ENCODE assay signal across 8 mouse cellular contexts in genomic region chr11:75290566-75291271, GRCm38 (mm10). TPM values are rescaled to one million over a fixed set of nuclear protein-coding genes. Genes with fewer than 3 reads are reported as not detected.
DNase-seq lines count a peak whose midpoint lies in the region; ATAC-seq lines count a peak whose summit lies in the region.

No protein-coding gene starts in this region.

- H3K9me3 ChIP-seq in hindbrain, embryonic 15.5 days, result no peaks in the 10 kb centered on the region

- H3K4me1 ChIP-seq in hindbrain, embryonic 15.5 days (replicated peaks), result peaks cover 46% of the 10 kb centered on the region

- H3K36me3 ChIP-seq in hindbrain, embryonic 15.5 days, result no peaks in the 10 kb centered on the region

- no peak overlapping the region for H3K9ac ChIP-seq in hindbrain, embryonic 15.5 days

- ATAC-seq in hindbrain, embryonic 15.5 days (ENCODE audit: low FRiP score, low read depth), result peak; percentile 71
- peak; percentile 83 for ATAC-seq in megakaryocyte-erythroid progenitor cell, adult 5-6 weeks (replicated peaks; ENCODE audit: low FRiP score, low TSS enrichment, poor library complexity, severe bottlenecking)

- WGBS in hindbrain, embryonic 15.5 days, result 14% methylated on average over 6 of the region's 6 CpGs

- DNase-seq in T-cell, adult 2 months (ENCODE audit: low spot score), result peak; percentile 86
- peak; percentile 86 to 98 for DNase-seq in cerebellum, postnatal 36 days
- peak; percentile 90 for DNase-seq in gastrocnemius, adult 18-20 months (ENCODE audit: low spot score)
- DNase-seq in layer of hippocampus, postnatal 36 days, result peak; percentile 85 to 90
- DNase-seq in right cerebral cortex, postnatal 25 days, result peak; percentile 88
- peak; percentile 87 to 88 for DNase-seq in urinary bladder, postnatal 36 days (ENCODE audit: low spot score in 2 of 2)

- H3K27ac ChIP-seq in hindbrain, embryonic 15.5 days (replicated peaks), result peak overlapping the region; percentile 68

- no peak overlapping the region for H3K4me2 ChIP-seq in hindbrain, embryonic 15.5 days

- no peak overlapping the region for H3K4me3 ChIP-seq in hindbrain, embryonic 15.5 days

- H3K27me3 ChIP-seq in hindbrain, embryonic 15.5 days, result no peaks in the 10 kb centered on the region

RNA-seq across cellular contexts. Expression of gene Rpa1, which starts 57.4 kb away (rescaled TPM):
- total RNA-seq in gastrocnemius, adult 18-20 months (2021), result 10 to 100 TPM; 62.8 to 73.1 TPM
- polyA plus RNA-seq in hindbrain, embryonic 15.5 days (2015; fragmentation: Nextera tagmentation; extraction: Ambion mirVana), result 54.4 and 61.4 TPM in 2 replicates
- total RNA-seq in layer of hippocampus, postnatal 36 days (2021), result 10 to 100 TPM; 58.5 to 60.8 TPM
- 96.8 and 101 TPM in 2 replicates for total RNA-seq in megakaryocyte-erythroid progenitor cell, adult 5-6 weeks (2014; fragmentation: Nextera tagmentation)
- 168 and 179 TPM in 2 replicates for total RNA-seq in megakaryocyte-erythroid progenitor cell, adult 5-6 weeks (2017)

RNA-seq across cellular contexts. Expression of gene Smyd4, which starts 57.5 kb away (rescaled TPM):
- 1 to 10 TPM; 4.5 to 4.9 TPM for total RNA-seq in gastrocnemius, adult 18-20 months (2021)
- polyA plus RNA-seq in hindbrain, embryonic 15.5 days (2015; fragmentation: Nextera tagmentation; extraction: Ambion mirVana), result 15.6 and 16.8 TPM in 2 replicates
- total RNA-seq in layer of hippocampus, postnatal 36 days (2021), result 10 to 100 TPM; 12.8 to 14.4 TPM
- 4.0 and 12.1 TPM in 2 replicates for total RNA-seq in megakaryocyte-erythroid progenitor cell, adult 5-6 weeks (2014; fragmentation: Nextera tagmentation)
- 9.2 and 16.7 TPM in 2 replicates for total RNA-seq in megakaryocyte-erythroid progenitor cell, adult 5-6 weeks (2017)
